Comparison of ENCODE assay signal across 9 mouse cellular contexts in genomic region chr17:25183232-25183631, GRCm38 (mm10). TPM values are rescaled to one million over a fixed set of nuclear protein-coding genes. Genes with fewer than 3 reads are reported as not detected.
A peak's percentile ranks its signal among the peaks of the same experiment; 100 is the strongest.
DNase-seq lines count a peak whose midpoint lies in the region; ATAC-seq and TF ChIP-seq lines count a peak whose summit lies in the region.
"Had no signal": no experiment of that assay in that cellular context is flagged by ENCODE, and none has a peak within 500 bp of the region (broad histone marks: within the 10 kb centered on the region; RNA-seq: fewer than 3 reads in every experiment).

No protein-coding gene starts in this region.

- peak overlapping the region; percentile 77 for H3K4me3 ChIP-seq in erythroblast, embryonic 14.5 days (replicated peaks)
- no peak overlapping the region for H3K4me3 ChIP-seq in forebrain, embryonic 12.5 days (replicated peaks)
- no peak overlapping the region for H3K4me3 ChIP-seq in liver, postnatal 0 days (ENCODE audit: low read depth, low read length)

- peaks cover 6% of the 10 kb centered on the region for H3K36me3 ChIP-seq in erythroblast, embryonic 14.5 days (ENCODE audit: control insufficient read depth)
- 0 out of 2 replicates have a peak, but pooled peaks cover 10% of the 10 kb centered on the region for H3K36me3 ChIP-seq in forebrain, embryonic 12.5 days (replicated peaks)
- no peaks in the 10 kb centered on the region for H3K36me3 ChIP-seq in liver, postnatal 0 days (replicated peaks; ENCODE audit: insufficient read depth, low read length)

- 0 out of 2 replicates have a peak, but pooled peaks have one; percentile 21 for TF ChIP-seq CTCF in liver, postnatal 0 days (IDR thresholded peaks at IDR 0.05; ENCODE audit: low read depth)

- intact Hi-C loops in left cerebral cortex, postnatal 14 days (cut with DNase I): loop anchor here (5.0 kb wide), 1 partner anchor 66 kb away; the partner anchor contains the start of gene Telo2

- DNase-seq in A20 (ENCODE audit: low read depth, low spot score): peak; percentile 48
- DNase-seq in liver, postnatal 0 days: no peak
- no peak for DNase-seq in left cerebral cortex, postnatal 14 days (ENCODE audit: low spot score in 2 of 2)
- DNase-seq in cerebellum, adult 11 months: no peak
- DNase-seq in gastrocnemius, postnatal 25 days: no peak

- no peak overlapping the region for H3K9ac ChIP-seq in forebrain, embryonic 12.5 days
- peak overlapping the region; percentile 89; the same call in 1 of the 2 replicates for H3K9ac ChIP-seq in liver, postnatal 0 days (replicated peaks)

- H3K27ac ChIP-seq in forebrain, embryonic 12.5 days: no peak overlapping the region
- H3K27ac ChIP-seq in liver, postnatal 0 days (ENCODE audit: low read depth): peak overlapping the region; percentile 95; the same call in 1 of the 2 replicates

- no peak for ATAC-seq in erythroblast, adult 5-6 weeks (replicated peaks; ENCODE audit: low FRiP score, poor library complexity, severe bottlenecking)
- ATAC-seq in forebrain, embryonic 12.5 days (ENCODE audit: low FRiP score): no peak
- ATAC-seq in liver, postnatal 0 days: no peak

- H3K4me2 ChIP-seq in forebrain, embryonic 12.5 days: peak overlapping the region; percentile 98; the same call in 1 of the 2 replicates
- H3K4me2 ChIP-seq in liver, postnatal 0 days (ENCODE audit: low read depth, low read length): peak overlapping the region; percentile 98

- H3K27me3 ChIP-seq in erythroblast, embryonic 14.5 days (ENCODE audit: control insufficient read depth): peaks cover 20% of the 10 kb centered on the region
- H3K27me3 ChIP-seq in forebrain, embryonic 12.5 days: peaks cover 12% of the 10 kb centered on the region
- no peaks in the 10 kb centered on the region for H3K27me3 ChIP-seq in liver, postnatal 0 days (ENCODE audit: insufficient read depth, low read length)

- no peaks in the 10 kb centered on the region for H3K9me3 ChIP-seq in erythroblast, embryonic 14.5 days (ENCODE audit: control insufficient read depth, low read length)
- no peaks in the 10 kb centered on the region for H3K9me3 ChIP-seq in forebrain, embryonic 12.5 days
- H3K9me3 ChIP-seq in liver, postnatal 0 days (ENCODE audit: low read length): no peaks in the 10 kb centered on the region

- no peak for TF ChIP-seq EP300 in liver, postnatal 0 days (IDR thresholded peaks at IDR 0.05; ENCODE audit: low read depth)

- H3K4me1 ChIP-seq in erythroblast, embryonic 14.5 days (ENCODE audit: control insufficient read depth): peaks cover 54% of the 10 kb centered on the region
- H3K4me1 ChIP-seq in forebrain, embryonic 12.5 days: peaks cover 27% of the 10 kb centered on the region
- H3K4me1 ChIP-seq in liver, postnatal 0 days (ENCODE audit: insufficient read depth): peaks cover 25% of the 10 kb centered on the region

RNA-seq across cellular contexts. Expression of gene BC003965, which starts 1.1 kb away (rescaled TPM):
- polyA plus RNA-seq in erythroblast, embryonic 14.5 days (2012): 2.0 and 2.1 TPM in 2 replicates
- 6.5 TPM in 2 replicates for total RNA-seq in erythroblast, adult 5-6 weeks (2015; ENCODE audit: low replicate concordance)
- 2.2 and 2.9 TPM in 2 replicates for total RNA-seq in erythroblast, adult 5-6 weeks (2017; ENCODE audit: low replicate concordance)
- polyA plus RNA-seq in forebrain, embryonic 12.5 days (2016; fragmentation: Nextera tagmentation; extraction: Ambion mirVana): 36.2 and 37.3 TPM in 2 replicates
- polyA plus RNA-seq in liver, postnatal 0 days (2015; fragmentation: Nextera tagmentation; extraction: Ambion mirVana): 15.6 and 15.8 TPM in 2 replicates
- total RNA-seq in left cerebral cortex, postnatal 14 days (2021): 10 to 100 TPM; 18.4 to 20.0 TPM
- 10 to 100 TPM; 12.5 to 14.3 TPM for total RNA-seq in gastrocnemius, postnatal 25 days (2021)

RNA-seq across cellular contexts. Expression of gene Unkl, which starts 5.0 kb away (rescaled TPM):
- 5.5 and 5.8 TPM in 2 replicates for polyA plus RNA-seq in erythroblast, embryonic 14.5 days (2012)
- 5.6 and 8.1 TPM in 2 replicates for total RNA-seq in erythroblast, adult 5-6 weeks (2015; ENCODE audit: low replicate concordance)
- total RNA-seq in erythroblast, adult 5-6 weeks (2017; ENCODE audit: low replicate concordance): 8.2 and 16.3 TPM in 2 replicates
- polyA plus RNA-seq in forebrain, embryonic 12.5 days (2016; fragmentation: Nextera tagmentation; extraction: Ambion mirVana): 10.0 and 11.3 TPM in 2 replicates
- polyA plus RNA-seq in liver, postnatal 0 days (2015; fragmentation: Nextera tagmentation; extraction: Ambion mirVana): 2.3 and 3.4 TPM in 2 replicates
- 10 to 100 TPM; 33.4 to 38.6 TPM for total RNA-seq in left cerebral cortex, postnatal 14 days (2021)
- 1 to 10 TPM; 4.4 to 4.5 TPM for total RNA-seq in gastrocnemius, postnatal 25 days (2021)

RNA-seq across cellular contexts. Expression of gene Gm38655, which starts 8.0 kb away (rescaled TPM):
- polyA plus RNA-seq in erythroblast, embryonic 14.5 days (2012): not detected in 2 replicates
- not detected in 2 replicates for total RNA-seq in erythroblast, adult 5-6 weeks (2015; ENCODE audit: low replicate concordance)
- total RNA-seq in erythroblast, adult 5-6 weeks (2017; ENCODE audit: low replicate concordance): not detected in 2 replicates
- polyA plus RNA-seq in forebrain, embryonic 12.5 days (2016; fragmentation: Nextera tagmentation; extraction: Ambion mirVana): not detected in 2 replicates
- polyA plus RNA-seq in liver, postnatal 0 days (2015; fragmentation: Nextera tagmentation; extraction: Ambion mirVana): not detected in 2 replicates
- total RNA-seq in left cerebral cortex, postnatal 14 days (2021): not detected
- total RNA-seq in gastrocnemius, postnatal 25 days (2021): not detected
- total RNA-seq: left cerebral cortex, adult 18-20 months had no signal

RNA-seq across cellular contexts. Expression of gene Ccdc154, which starts 21.0 kb away (rescaled TPM):
- polyA plus RNA-seq in erythroblast, embryonic 14.5 days (2012): not detected in 2 replicates
- total RNA-seq in erythroblast, adult 5-6 weeks (2015; ENCODE audit: low replicate concordance): not detected in 2 replicates
- total RNA-seq in erythroblast, adult 5-6 weeks (2017; ENCODE audit: low replicate concordance): 0.28 TPM in 1 of 2 replicates, not detected in the other
- polyA plus RNA-seq in forebrain, embryonic 12.5 days (2016; fragmentation: Nextera tagmentation; extraction: Ambion mirVana): not detected in 2 replicates
- polyA plus RNA-seq in liver, postnatal 0 days (2015; fragmentation: Nextera tagmentation; extraction: Ambion mirVana): not detected in 2 replicates
- under 1 TPM in 1 of 2 experiments, not detected in 1; 0.24 TPM for total RNA-seq in left cerebral cortex, postnatal 14 days (2021)
- not detected for total RNA-seq in gastrocnemius, postnatal 25 days (2021)
- total RNA-seq: left cerebral cortex, adult 18-20 months had no signal

RNA-seq across cellular contexts. Expression of gene Clcn7, which starts 50.0 kb away (rescaled TPM):
- 2.0 and 2.1 TPM in 2 replicates for polyA plus RNA-seq in erythroblast, embryonic 14.5 days (2012)
- 3.7 and 8.6 TPM in 2 replicates for total RNA-seq in erythroblast, adult 5-6 weeks (2015; ENCODE audit: low replicate concordance)
- total RNA-seq in erythroblast, adult 5-6 weeks (2017; ENCODE audit: low replicate concordance): 6.0 and 9.1 TPM in 2 replicates
- 23.9 and 26.1 TPM in 2 replicates for polyA plus RNA-seq in forebrain, embryonic 12.5 days (2016; fragmentation: Nextera tagmentation; extraction: Ambion mirVana)
- 7.3 and 8.6 TPM in 2 replicates for polyA plus RNA-seq in liver, postnatal 0 days (2015; fragmentation: Nextera tagmentation; extraction: Ambion mirVana)
- total RNA-seq in left cerebral cortex, postnatal 14 days (2021): 10 to 100 TPM; 49.7 to 52.2 TPM
- 10 to 100 TPM; 11.7 to 13.1 TPM for total RNA-seq in gastrocnemius, postnatal 25 days (2021)
